Mouse (Mus musculus) C2C12 (cell line): ENCODE measurements around the gene Klhl41. TPM values are rescaled to one million over a fixed set of nuclear protein-coding genes. Genes with fewer than 3 reads are reported as not detected.
"Not testable (repeated sequence)": the region's sequence is repeated elsewhere in the genome, so short reads cannot be mapped to it uniquely, and the experiment has no call there.

Experiments used
- H3K27me3 ChIP-seq: one replicate; pipeline ENCODE4 v1.6.1; 2011; ENCODE audit not compliant: control insufficient read depth, insufficient read depth, insufficient read length
- H3K36me3 ChIP-seq: one replicate; pipeline ENCODE4 v1.6.1; 2011; ENCODE audit not compliant: control insufficient read depth, insufficient read depth
- H3K4me3 ChIP-seq: one replicate; pipeline ENCODE4 v1.5.1; 2011; ENCODE audit warnings: mild to moderate bottlenecking, control low read depth; ENCODE audit not compliant: poor library complexity, insufficient read depth, severe bottlenecking
- H3K79me2 ChIP-seq: one replicate; pipeline ENCODE4 v1.6.1; 2011; ENCODE audit not compliant: control insufficient read depth, insufficient read depth
- H3K79me3 ChIP-seq: one replicate; pipeline ENCODE4 v1.6.1; 2011; ENCODE audit warnings: low read depth, control low read depth
- H3ac ChIP-seq: one replicate; pipeline ENCODE3; 2011; ENCODE audit warnings: low read depth; ENCODE audit not compliant: control insufficient read depth, insufficient read length
- CEBPB ChIP-seq: IDR thresholded peaks from one replicate; pipeline ENCODE4 v1.6.1; 2011; ENCODE audit warnings: low read depth, mild to moderate bottlenecking, control low read depth, moderate library complexity
- CTCF ChIP-seq: IDR thresholded peaks from one replicate; pipeline ENCODE4 v1.5.1; 2011; ENCODE audit not compliant: control insufficient read depth, insufficient read depth, insufficient read length
- FOSL1 ChIP-seq: IDR thresholded peaks from one replicate; pipeline ENCODE4 v1.8.0; 2011; ENCODE audit warnings: mild to moderate bottlenecking, low read length; ENCODE audit not compliant: poor library complexity, insufficient read depth, severe bottlenecking
- MAX ChIP-seq: IDR thresholded peaks from one replicate; pipeline ENCODE4 v1.6.1; 2011; ENCODE audit warnings: mild to moderate bottlenecking, control low read depth
- MYOD1 ChIP-seq: IDR thresholded peaks from one replicate; pipeline ENCODE4 v1.6.1; 2011; ENCODE audit warnings: low read depth; ENCODE audit not compliant: control insufficient read depth, insufficient read length
- MYOG ChIP-seq: IDR thresholded peaks from one replicate; pipeline ENCODE4 v1.6.1; 2011; ENCODE audit not compliant: control insufficient read depth, insufficient read length; ENCODE audit errors: extremely low read depth
- USF1 ChIP-seq: IDR thresholded peaks from one replicate; pipeline ENCODE4 v1.6.1; 2011; ENCODE audit warnings: low read depth, mild to moderate bottlenecking, control low read depth, moderate library complexity
- polyA plus RNA-seq: library from polyadenylated mRNA; unstranded; fragments of >200 nt; fragmentation: generic; extraction: Trizol; gene quantifications from one replicate; pipeline ENCODE4 v1.2.1, GENCODE M21; 2012; ENCODE audit warnings: missing spikeins

The Klhl41 gene
- polyA plus RNA-seq, 1 experiment = 0.88 TPM

GRCm38 (mm10) chr2:69663827-69664476, 6.0 kb upstream of the Klhl41 start:
- Histone ChIP-seq H3ac (no peak overlapping the region), H3K79me3 (no peaks in the 10 kb centered on the region), H3K36me3 (peaks cover 10% of the 10 kb centered on the region), H3K79me2 (no peaks in the 10 kb centered on the region), H3K4me3 (no peak overlapping the region), H3K27me3 (no peaks in the 10 kb centered on the region)
- TF ChIP-seq USF1 (no peak), MYOD1 (no peak), MAX (no peak), CTCF (no peak), CEBPB (no peak), MYOG (no peak), FOSL1 (no peak)

GRCm38 (mm10) chr2:69667656-69668055, 2.3 kb upstream of the Klhl41 start:
- Histone ChIP-seq H3K79me3 (no peaks in the 10 kb centered on the region), H3K27me3 (no peaks in the 10 kb centered on the region), H3ac (no peak overlapping the region), H3K4me3 (no peak overlapping the region), H3K36me3 (peaks cover 7% of the 10 kb centered on the region), H3K79me2 (no peaks in the 10 kb centered on the region)
- no peak for TF ChIP-seq CEBPB

GRCm38 (mm10) chr2:69668414-69668813, 1.5 kb upstream of the Klhl41 start:
- Histone ChIP-seq H3ac (no peak overlapping the region), H3K4me3 (no peak overlapping the region), H3K79me3 (no peaks in the 10 kb centered on the region), H3K27me3 (no peaks in the 10 kb centered on the region), H3K36me3 (peaks cover under 1% of the 10 kb centered on the region), H3K79me2 (no peaks in the 10 kb centered on the region)
- no peak for TF ChIP-seq MAX
- TF ChIP-seq CEBPB = no peak
- TF ChIP-seq MYOG = no peak
- no peak for TF ChIP-seq MYOD1
- no peak for TF ChIP-seq CTCF

GRCm38 (mm10) chr2:69673723-69674122, 3.8 kb downstream of the Klhl41 start:
- H3K79me2 ChIP-seq = no peaks in the 10 kb centered on the region
- H3K27me3 ChIP-seq = no peaks in the 10 kb centered on the region
- no peak overlapping the region for H3ac ChIP-seq
- H3K36me3 ChIP-seq = no peaks in the 10 kb centered on the region
- H3K79me3 ChIP-seq = no peaks in the 10 kb centered on the region
- no peak overlapping the region for H3K4me3 ChIP-seq
- no peak for TF ChIP-seq MYOG

- Histone ChIP-seq H3K79me2 (no peaks in the 10 kb centered on the region), H3K36me3 (no peaks in the 10 kb centered on the region), H3K27me3 (no peaks in the 10 kb centered on the region), H3K4me3 (no peak overlapping the region), H3K79me3 (no peaks in the 10 kb centered on the region), H3ac (no peak overlapping the region)
- no peak for TF ChIP-seq FOSL1
Observed at GRCm38 (mm10) chr2:69675266-69675665, 5.3 kb downstream of the Klhl41 start.

- no peaks in the 10 kb centered on the region for H3K79me2 ChIP-seq
- no peak for TF ChIP-seq MYOD1
- no peak for TF ChIP-seq FOSL1
- no peak for TF ChIP-seq MAX
- no peak for TF ChIP-seq MYOG
- no peak for TF ChIP-seq CEBPB
- TF ChIP-seq USF1 = no peak
- TF ChIP-seq CTCF = no peak
- H3K27me3 ChIP-seq = no peaks in the 10 kb centered on the region
- no peaks in the 10 kb centered on the region for H3K36me3 ChIP-seq
- H3ac ChIP-seq = no peak overlapping the region
- H3K4me3 ChIP-seq = no peak overlapping the region
- no peaks in the 10 kb centered on the region for H3K79me3 ChIP-seq
Observed at GRCm38 (mm10) chr2:69676713-69677112, 6.8 kb downstream of the Klhl41 start.

- not testable (repeated sequence) for H3K79me3 ChIP-seq, H3K4me3 ChIP-seq, H3ac ChIP-seq, H3K27me3 ChIP-seq, H3K36me3 ChIP-seq, H3K79me2 ChIP-seq
Observed at GRCm38 (mm10) chr2:69677215-69677614, 7.3 kb downstream of the Klhl41 start.
